Mouse (Mus musculus) thymus, adult 2 months (tissue): ENCODE data around the gene 1700056E22Rik. TPM values are rescaled to one million over a fixed set of nuclear protein-coding genes. Genes with fewer than 3 reads are reported as not detected.

ENCODE experiments used
- DNase-seq: peaks from one replicate; pipeline ENCODE4 v3.0.0; 2021
- H3K27ac ChIP-seq: fragments of 200-500 bp; 2 replicates; pipeline ENCODE4 v1.5.1; 2012; ENCODE audit warnings: low read length, control low read depth; ENCODE audit not compliant: control insufficient read depth, insufficient read depth
- H3K27me3 ChIP-seq: fragments of 200-500 bp; 2 replicates; pipeline ENCODE4 v1.6.1; 2012; ENCODE audit warnings: mild to moderate bottlenecking, low read length, moderate library complexity, mixed read lengths; ENCODE audit not compliant: control insufficient read depth, insufficient read depth
- H3K36me3 ChIP-seq: fragments of 200-500 bp; 2 replicates; pipeline ENCODE4 v1.6.1; 2012; ENCODE audit warnings: mild to moderate bottlenecking, low read length, moderate library complexity; ENCODE audit not compliant: control insufficient read depth, insufficient read depth
- H3K4me1 ChIP-seq: fragments of 200-500 bp; replicated peaks from 2 replicates; pipeline ENCODE4 v1.6.1; 2012; ENCODE audit warnings: low read length; ENCODE audit not compliant: control insufficient read depth, insufficient read depth
- H3K4me3 ChIP-seq: fragments of 200-500 bp; 2 replicates; pipeline ENCODE4 v1.5.1; 2012; ENCODE audit warnings: mild to moderate bottlenecking, low read length, control low read depth, moderate library complexity; ENCODE audit not compliant: control insufficient read depth, insufficient read depth
- CTCF ChIP-seq: fragments of 200-500 bp; IDR thresholded peaks from 2 replicates; pipeline ENCODE4 v1.5.1; 2012; ENCODE audit warnings: mild to moderate bottlenecking, control low read depth, low read length, moderate library complexity, borderline replicate concordance; ENCODE audit not compliant: control insufficient read depth, poor library complexity, insufficient read depth; ENCODE audit errors: extremely low read depth
- POLR2A ChIP-seq: fragments of 200-500 bp; IDR thresholded peaks from 2 replicates; pipeline ENCODE4 v1.6.1; 2012; ENCODE audit warnings: mild to moderate bottlenecking, low read length, control low read depth, moderate library complexity; ENCODE audit not compliant: control insufficient read depth, poor library complexity, insufficient read depth; ENCODE audit errors: extremely low read depth
- WGBS: fragments of 180-500 bp; shearing (Covaris S2); methylation state at CpG from one replicate; pipeline ENCODE4 v1.1.7; 2018; 5-methylcytosine and 5-hydroxymethylcytosine counted together
- polyA plus RNA-seq: library from polyadenylated mRNA; depleted of rRNA; stranded (reverse); fragments of >200 nt; gene quantifications from 2 replicates; pipeline ENCODE4 v1.2.3, GENCODE M21; 2012

The 1700056E22Rik gene
- polyA plus RNA-seq, 1 experiment, result 5.0 TPM

DNA sequence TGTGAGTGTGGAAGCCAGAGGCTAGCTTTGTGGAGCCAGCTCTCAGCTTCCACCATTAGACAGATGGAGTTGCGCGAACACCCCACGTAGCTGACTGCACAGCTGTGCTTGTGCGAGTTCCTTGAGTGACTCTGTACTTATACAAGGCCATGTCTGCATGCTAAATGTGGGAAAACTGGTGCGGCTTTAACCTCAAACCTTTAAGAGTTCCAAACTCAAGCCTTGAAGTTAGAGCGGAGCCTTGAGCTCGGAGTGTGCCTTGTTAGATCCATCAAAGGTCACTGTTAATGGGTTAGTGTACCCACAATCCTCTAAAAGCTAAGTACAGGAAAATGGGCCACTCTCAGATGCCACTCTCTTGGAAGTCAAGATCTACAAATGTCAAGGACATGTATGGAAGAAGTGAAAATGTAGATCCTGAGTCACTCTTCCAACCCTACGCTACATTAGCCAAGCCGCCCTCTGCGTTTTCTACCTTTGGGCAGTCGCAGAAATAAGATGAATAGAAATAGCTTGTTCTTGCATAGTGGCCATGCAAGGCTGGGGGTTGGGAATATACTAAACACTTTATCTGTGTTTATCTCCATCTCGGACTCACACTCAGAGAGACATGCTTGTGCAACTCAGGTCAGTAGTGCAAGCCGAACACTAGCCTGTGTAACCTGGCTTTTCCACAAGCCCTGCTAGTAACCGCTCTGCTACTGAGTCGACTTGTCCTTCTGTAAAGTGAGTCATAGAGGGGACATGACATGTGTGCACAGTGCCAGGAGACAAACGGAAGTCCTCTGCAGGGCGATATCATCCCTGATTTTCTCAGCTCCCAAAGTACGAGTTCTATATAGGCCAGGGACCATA lies 33.8 kb upstream of the 1700056E22Rik start:
- peaks cover 46% of the 10 kb centered on the region for H3K4me1 ChIP-seq
- H3K27me3 ChIP-seq, result no peaks in the 10 kb centered on the region
- DNase-seq, result no peak
- H3K36me3 ChIP-seq, result peaks cover 40% of the 10 kb centered on the region
- no peak overlapping the region for H3K4me3 ChIP-seq
- WGBS, result 96% methylated on average over 18 of the region's 18 CpGs
- no peak overlapping the region for H3K27ac ChIP-seq
- TF ChIP-seq CTCF (no peak), POLR2A (no peak)

DNA sequence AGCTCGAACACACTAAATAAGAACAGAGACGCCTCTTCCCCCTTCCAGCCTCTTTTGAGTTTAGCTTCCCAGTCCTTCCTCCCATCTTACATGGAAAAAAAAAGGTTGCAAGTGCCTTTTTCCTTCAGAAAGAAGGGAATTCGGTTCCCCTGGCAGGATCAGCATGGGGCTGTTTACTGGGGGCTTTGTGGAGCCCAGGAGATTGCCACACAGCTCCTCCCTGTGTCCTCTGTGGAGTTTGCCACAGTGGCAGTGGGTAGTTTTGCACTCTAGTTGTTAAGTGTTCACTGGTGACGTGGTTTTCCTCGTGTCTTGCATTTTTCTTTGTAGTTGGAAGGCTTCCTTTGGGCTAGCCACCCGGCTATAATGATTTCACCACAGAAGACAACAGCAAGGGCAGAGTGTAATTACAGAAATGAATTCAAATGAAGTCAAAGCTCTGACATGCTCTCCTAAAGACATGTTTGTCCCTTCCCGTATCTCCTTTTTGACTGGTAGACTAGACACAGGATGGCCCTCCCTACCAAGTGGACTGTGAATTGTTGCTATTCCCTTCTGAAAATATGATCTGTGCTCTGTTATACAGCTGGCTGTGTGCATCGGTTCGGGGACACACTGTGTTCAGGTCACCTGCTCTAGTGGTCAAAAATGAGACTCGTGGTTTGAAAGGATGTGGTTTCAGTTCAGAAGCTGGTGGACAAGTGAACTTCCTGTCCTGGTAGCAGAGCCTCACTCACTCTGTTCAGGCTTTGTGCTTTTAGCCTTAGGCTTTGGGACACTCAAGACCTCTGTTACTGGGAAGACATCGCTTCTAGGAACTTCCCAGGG lies 32.6 kb upstream of the 1700056E22Rik start:
- 54% methylated on average over 11 of the region's 11 CpGs for WGBS
- Histone ChIP-seq H3K4me1 (peaks cover 44% of the 10 kb centered on the region), H3K27me3 (no peaks in the 10 kb centered on the region), H3K27ac (no peak overlapping the region), H3K4me3 (no peak overlapping the region), H3K36me3 (peaks cover 33% of the 10 kb centered on the region)
- TF ChIP-seq CTCF (no peak), POLR2A (no peak)
- DNase-seq, result no peak

DNA sequence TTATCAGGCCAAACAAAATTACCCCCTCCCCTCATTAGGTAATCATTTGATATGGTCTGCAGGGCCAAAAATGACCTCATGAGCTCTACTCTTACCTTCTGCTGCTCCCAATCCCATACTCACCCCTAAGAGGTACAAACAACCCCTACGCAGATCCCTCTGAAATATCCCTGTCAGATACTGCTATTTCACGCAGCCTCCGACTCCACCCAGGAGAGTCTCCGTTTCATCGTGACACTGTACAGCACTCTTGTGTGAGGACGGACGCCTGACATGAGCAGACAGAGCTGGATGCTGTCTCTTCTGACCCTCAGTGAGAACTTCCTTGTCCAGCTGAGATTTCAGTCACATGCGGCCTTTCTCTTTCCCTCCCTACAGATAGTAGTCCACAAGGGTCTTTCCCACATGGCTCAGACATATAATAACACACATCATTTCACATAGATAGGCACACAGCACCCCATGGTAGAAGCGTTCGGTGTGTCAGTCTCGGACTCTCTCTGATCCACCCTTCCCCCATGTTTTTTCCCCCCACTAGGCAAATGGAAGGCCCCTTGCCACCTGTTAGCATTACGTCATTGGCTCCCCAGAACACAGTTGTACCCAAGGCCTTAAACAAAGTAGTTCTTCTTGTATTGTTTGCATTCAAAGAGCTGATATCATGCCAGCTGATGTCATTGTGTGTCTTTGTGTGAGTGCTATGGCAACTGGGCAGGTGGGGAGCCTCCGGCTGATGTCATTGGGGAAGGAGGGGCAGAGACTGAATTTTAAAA lies 31.7 kb upstream of the 1700056E22Rik start:
- peaks cover 43% of the 10 kb centered on the region for H3K4me1 ChIP-seq
- no peak for TF ChIP-seq POLR2A
- no peak for TF ChIP-seq CTCF
- peaks cover 24% of the 10 kb centered on the region for H3K36me3 ChIP-seq
- no peak overlapping the region for H3K27ac ChIP-seq
- H3K27me3 ChIP-seq, result no peaks in the 10 kb centered on the region
- WGBS, result 93% methylated on average over 13 of the region's 13 CpGs
- no peak for DNase-seq
- no peak overlapping the region for H3K4me3 ChIP-seq

DNA sequence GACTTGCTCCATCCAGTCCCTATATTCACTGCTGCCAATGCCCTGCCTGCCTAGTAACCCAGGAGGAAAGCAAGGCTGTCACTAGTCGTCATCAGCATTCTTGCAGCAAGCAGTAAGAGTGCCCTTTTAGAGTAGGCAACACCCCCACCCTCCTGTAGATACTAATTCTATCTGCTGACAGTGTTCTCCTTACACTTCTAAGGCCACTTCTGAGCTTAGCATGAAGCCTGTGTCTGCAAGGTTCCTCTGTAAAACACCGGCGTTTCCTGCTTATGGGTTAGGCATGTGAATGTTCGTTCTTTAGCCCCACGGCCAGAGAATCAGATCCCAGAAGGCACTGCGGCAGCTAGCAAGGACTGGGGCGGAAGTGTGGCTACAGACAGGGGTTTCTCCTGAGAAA lies 30.2 kb upstream of the 1700056E22Rik start:
- Histone ChIP-seq H3K4me3 (no peak overlapping the region), H3K36me3 (peaks cover 20% of the 10 kb centered on the region), H3K27ac (peak overlapping the region; percentile 70), H3K4me1 (peaks cover 37% of the 10 kb centered on the region), H3K27me3 (no peaks in the 10 kb centered on the region)
- 43% methylated on average over 7 of the region's 7 CpGs for WGBS
- TF ChIP-seq POLR2A (no peak), CTCF (no peak)
- DNase-seq, result peak; percentile 77

GRCm38 (mm10) chr1:184061901-184062300 lies 27.8 kb upstream of the 1700056E22Rik start:
- 95% methylated on average over 1 of the region's 1 CpGs for WGBS
- TF ChIP-seq POLR2A (no peak), CTCF (no peak)
- Histone ChIP-seq H3K27ac (no peak overlapping the region), H3K4me3 (no peak overlapping the region), H3K36me3 (peaks cover 23% of the 10 kb centered on the region), H3K4me1 (peaks cover 32% of the 10 kb centered on the region), H3K27me3 (no peaks in the 10 kb centered on the region)
- no peak for DNase-seq
